Mouse (Mus musculus) E14TG2a.4 (cell line): ENCODE data around the gene Rps27.

ENCODE experiments used
- H3K27me3 ChIP-seq: 2 replicates; pipeline ENCODE4 v1.6.1; 2014; ENCODE audit warnings: low read length, control low read depth; ENCODE audit not compliant: insufficient read depth
- H3K36me3 ChIP-seq: 2 replicates; pipeline ENCODE4 v1.6.1; 2014; ENCODE audit warnings: low read length, control low read depth; ENCODE audit not compliant: insufficient read depth
- H3K4me1 ChIP-seq: replicated peaks from 2 replicates; pipeline ENCODE4 v1.6.1; 2014; ENCODE audit warnings: low read depth, low read length, control low read depth
- H3K4me3 ChIP-seq: replicated peaks from 2 replicates; pipeline ENCODE4 v1.5.1; 2014; ENCODE audit warnings: mild to moderate bottlenecking, low read length
- H3K9me3 ChIP-seq: 2 replicates; pipeline ENCODE4 v1.6.1; 2014; ENCODE audit warnings: low read length, control low read depth
- CTCF ChIP-seq: conservative IDR thresholded peaks from 2 replicates; pipeline ENCODE4 v1.5.1; 2014; ENCODE audit warnings: low read length
- NANOG ChIP-seq: IDR thresholded peaks from 2 replicates; pipeline ENCODE4 v1.6.1; 2014; ENCODE audit warnings: borderline replicate concordance, low read length, mixed read lengths
- POU5F1 ChIP-seq: IDR thresholded peaks from 2 replicates; pipeline ENCODE4 v1.6.1; 2014; ENCODE audit warnings: low read length, borderline replicate concordance

Rps27 gene

GRCm38 (mm10) chr3:90250791-90251190, 37.3 kb upstream of the Rps27 start:
- TF ChIP-seq POU5F1 = no peak
- Histone ChIP-seq H3K36me3 (peaks cover 33% of the 10 kb centered on the region), H3K9me3 (no peaks in the 10 kb centered on the region), H3K27me3 (no peaks in the 10 kb centered on the region), H3K4me1 (peaks cover 43% of the 10 kb centered on the region), H3K4me3 (no peak overlapping the region)

- peak overlapping the region; percentile 87 for H3K4me3 ChIP-seq
- peaks cover 37% of the 10 kb centered on the region for H3K4me1 ChIP-seq
- no peaks in the 10 kb centered on the region for H3K9me3 ChIP-seq
- H3K27me3 ChIP-seq = no peaks in the 10 kb centered on the region
- peaks cover 33% of the 10 kb centered on the region for H3K36me3 ChIP-seq
- no peak for TF ChIP-seq POU5F1
- TF ChIP-seq NANOG = no peak
- no peak for TF ChIP-seq CTCF
Measured at GRCm38 (mm10) chr3:90248746-90249100, 35.3 kb upstream of the Rps27 start.

- TF ChIP-seq POU5F1 (no peak), NANOG (no peak), CTCF (no peak)
- H3K4me1 ChIP-seq = peaks cover 42% of the 10 kb centered on the region
Measured at GRCm38 (mm10) chr3:90247960-90248745, 34.7 kb upstream of the Rps27 start, which contains the start of gene Slc39a1. Gene Slc39a1 (plus strand): TSS chr3:90248172.

GRCm38 (mm10) chr3:90247630-90247959, 34.1 kb upstream of the Rps27 start:
- Histone ChIP-seq H3K36me3 (peaks cover 32% of the 10 kb centered on the region), H3K4me1 (peaks cover 47% of the 10 kb centered on the region), H3K4me3 (peak overlapping the region; percentile 68), H3K9me3 (no peaks in the 10 kb centered on the region), H3K27me3 (no peaks in the 10 kb centered on the region)
- no peak for TF ChIP-seq POU5F1
- TF ChIP-seq NANOG = no peak
- TF ChIP-seq CTCF = no peak

More at GRCm38 (mm10) chr3:90247960-90248745, 34.7 kb upstream of the Rps27 start, which contains the start of gene Slc39a1:
- no peaks in the 10 kb centered on the region for H3K9me3 ChIP-seq
- H3K4me3 ChIP-seq = peak within 1 kb of the TSS; percentile 87
- H3K27me3 ChIP-seq = no peaks in the 10 kb centered on the region
- H3K36me3 ChIP-seq = peaks cover 33% of the 10 kb centered on the region

GRCm38 (mm10) chr3:90245406-90245805, 32.0 kb upstream of the Rps27 start:
- Histone ChIP-seq H3K9me3 (no peaks in the 10 kb centered on the region), H3K27me3 (peaks cover 12% of the 10 kb centered on the region), H3K36me3 (peaks cover 11% of the 10 kb centered on the region), H3K4me3 (no peak overlapping the region), H3K4me1 (peaks cover 58% of the 10 kb centered on the region)
- TF ChIP-seq POU5F1 (no peak), CTCF (no peak)

- no peaks in the 10 kb centered on the region for H3K9me3 ChIP-seq
- TF ChIP-seq POU5F1 (no peak), NANOG (no peak), CTCF (no peak)
- peaks cover 44% of the 10 kb centered on the region for H3K4me1 ChIP-seq
- peak within 1 kb of the TSS; percentile 73 for H3K4me3 ChIP-seq
- H3K36me3 ChIP-seq = no peaks in the 10 kb centered on the region
- peaks cover 12% of the 10 kb centered on the region for H3K27me3 ChIP-seq
Measured at GRCm38 (mm10) chr3:90242984-90243775, 29.7 kb upstream of the Rps27 start, which contains the start of gene Creb3l4. Gene Creb3l4 (minus strand): TSS chr3:90243512.

GRCm38 (mm10) chr3:90241669-90242358, 28.4 kb upstream of the Rps27 start:
- no peaks in the 10 kb centered on the region for H3K36me3 ChIP-seq
- peaks cover 12% of the 10 kb centered on the region for H3K27me3 ChIP-seq
- no peaks in the 10 kb centered on the region for H3K9me3 ChIP-seq
- TF ChIP-seq CTCF (no peak), POU5F1 (no peak), NANOG (no peak)
- peaks cover 40% of the 10 kb centered on the region for H3K4me1 ChIP-seq
- no peak overlapping the region for H3K4me3 ChIP-seq

- Histone ChIP-seq H3K9me3 (no peaks in the 10 kb centered on the region), H3K4me1 (peaks cover 34% of the 10 kb centered on the region), H3K27me3 (peaks cover 12% of the 10 kb centered on the region), H3K36me3 (peaks cover 4% of the 10 kb centered on the region), H3K4me3 (no peak overlapping the region)
- TF ChIP-seq POU5F1 = no peak
- no peak for TF ChIP-seq CTCF
- TF ChIP-seq NANOG = no peak
Measured at GRCm38 (mm10) chr3:90241251-90241650, 27.8 kb upstream of the Rps27 start.
